Mouse (Mus musculus) kidney, adult 2 months (tissue): Measurements from ENCODE around the gene Rsrc1. TPM values are rescaled to one million over a fixed set of nuclear protein-coding genes. Genes with fewer than 3 reads are reported as not detected.

Source experiments
- DNase-seq: peaks from one replicate; pipeline ENCODE4 v3.0.0; 2021
- H3K27ac ChIP-seq: fragments of 200-500 bp; 2 replicates; pipeline ENCODE4 v1.5.1; 2012; ENCODE audit warnings: low read depth, low read length, control low read depth, inconsistent platforms; ENCODE audit not compliant: insufficient read depth
- H3K27me3 ChIP-seq: fragments of 200-500 bp; replicated peaks from 2 replicates; pipeline ENCODE4 v1.6.1; 2012; ENCODE audit warnings: mild to moderate bottlenecking, moderate library complexity, low read length, inconsistent platforms; ENCODE audit not compliant: control insufficient read depth, insufficient read depth
- H3K36me3 ChIP-seq: fragments of 200-500 bp; 2 replicates; pipeline ENCODE4 v1.6.1; 2012; ENCODE audit warnings: mild to moderate bottlenecking, moderate library complexity, low read length, inconsistent platforms; ENCODE audit not compliant: control insufficient read depth, insufficient read depth
- H3K4me1 ChIP-seq: fragments of 200-500 bp; 2 replicates; pipeline ENCODE4 v1.6.1; 2011; ENCODE audit warnings: low read length; ENCODE audit not compliant: control insufficient read depth, insufficient read depth
- H3K4me3 ChIP-seq: fragments of 200-500 bp; 2 replicates; pipeline ENCODE4 v1.5.1; 2011; ENCODE audit warnings: mild to moderate bottlenecking, low read depth, low read length, control low read depth; ENCODE audit not compliant: insufficient read depth
- CTCF ChIP-seq: fragments of 200-500 bp; conservative IDR thresholded peaks from 2 replicates; pipeline ENCODE4 v1.5.1; 2011; ENCODE audit warnings: low read depth, mild to moderate bottlenecking, control low read depth, low read length, moderate library complexity, mixed read lengths; ENCODE audit not compliant: insufficient read depth, insufficient read length
- POLR2A ChIP-seq: fragments of 200-500 bp; IDR thresholded peaks from one replicate; pipeline ENCODE4 v1.6.1; 2011; ENCODE audit warnings: low read depth, low read length, control low read depth
- WGBS: fragments of 180-500 bp; shearing (Covaris S2); methylation state at CpG from one replicate; pipeline ENCODE4 v1.1.7; 2018; 5-methylcytosine and 5-hydroxymethylcytosine counted together
- polyA plus RNA-seq: library from polyadenylated mRNA; depleted of rRNA; stranded (reverse); fragments of >200 nt; gene quantifications from 2 replicates; pipeline ENCODE4 v1.2.3, GENCODE M21; 2012

Gene Rsrc1
- polyA plus RNA-seq, 1 experiment = 4.4 TPM

- TF ChIP-seq CTCF (no peak), POLR2A (no peak)
- Histone ChIP-seq H3K27me3 (no peaks in the 10 kb centered on the region), H3K27ac (no peak overlapping the region), H3K4me3 (no peak overlapping the region), H3K36me3 (no peaks in the 10 kb centered on the region), H3K4me1 (no peaks in the 10 kb centered on the region)
- 97% methylated on average over 1 of the region's 1 CpGs for WGBS
- DNase-seq = no peak
Observed at GRCm38 (mm10) chr3:67084742-67085141, 103.6 kb downstream of the Rsrc1 start.

GRCm38 (mm10) chr3:67108428-67108827 is 127.2 kb downstream of the Rsrc1 start:
- no peak for TF ChIP-seq POLR2A
- no peak for TF ChIP-seq CTCF
- Histone ChIP-seq H3K4me3 (no peak overlapping the region), H3K27ac (no peak overlapping the region), H3K36me3 (no peaks in the 10 kb centered on the region), H3K27me3 (no peaks in the 10 kb centered on the region), H3K4me1 (no peaks in the 10 kb centered on the region)
- WGBS = 96% methylated on average over 3 of the region's 3 CpGs
- DNase-seq = no peak

- no peaks in the 10 kb centered on the region for H3K4me1 ChIP-seq
- no peak for DNase-seq
- no peaks in the 10 kb centered on the region for H3K36me3 ChIP-seq
- H3K4me3 ChIP-seq = no peak overlapping the region
- TF ChIP-seq CTCF = no peak
- no peak for TF ChIP-seq POLR2A
- no peak overlapping the region for H3K27ac ChIP-seq
- H3K27me3 ChIP-seq = no peaks in the 10 kb centered on the region
- 91% methylated on average over 4 of the region's 4 CpGs for WGBS
Observed at GRCm38 (mm10) chr3:67116317-67116716, 135.1 kb downstream of the Rsrc1 start.

DNA sequence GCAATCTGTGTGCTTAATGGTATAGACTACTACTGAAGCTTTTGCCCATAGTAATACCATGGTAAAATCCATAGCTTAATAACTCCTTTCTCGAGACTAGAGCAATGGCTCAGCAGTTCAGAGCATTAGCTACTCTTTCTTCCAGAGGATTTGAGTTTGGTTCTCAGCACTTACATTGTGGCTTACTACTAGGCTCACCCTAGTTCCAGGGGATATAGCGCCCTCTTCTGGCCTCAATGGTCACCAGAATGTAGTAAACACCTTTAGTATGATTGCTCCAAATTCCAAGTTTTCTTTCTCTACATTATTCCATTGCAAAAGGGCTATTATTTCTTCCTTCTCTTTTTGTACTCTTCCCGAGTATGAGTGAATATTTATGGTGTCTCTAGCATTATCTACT is 151.3 kb downstream of the Rsrc1 start:
- 78% methylated on average over 3 of the region's 3 CpGs for WGBS
- H3K36me3 ChIP-seq = no peaks in the 10 kb centered on the region
- no peak overlapping the region for H3K27ac ChIP-seq
- no peaks in the 10 kb centered on the region for H3K4me1 ChIP-seq
- H3K4me3 ChIP-seq = no peak overlapping the region
- no peaks in the 10 kb centered on the region for H3K27me3 ChIP-seq
- no peak for DNase-seq
- TF ChIP-seq CTCF = no peak
- TF ChIP-seq POLR2A = no peak

- TF ChIP-seq CTCF = no peak
- TF ChIP-seq POLR2A = no peak
- no peak overlapping the region for H3K27ac ChIP-seq
- no peak for DNase-seq
- WGBS = 91% methylated on average over 2 of the region's 2 CpGs
- no peaks in the 10 kb centered on the region for H3K36me3 ChIP-seq
- H3K27me3 ChIP-seq = no peaks in the 10 kb centered on the region
- no peak overlapping the region for H3K4me3 ChIP-seq
- no peaks in the 10 kb centered on the region for H3K4me1 ChIP-seq
Observed at GRCm38 (mm10) chr3:67135749-67136375, 154.7 kb downstream of the Rsrc1 start.

GRCm38 (mm10) chr3:67144952-67145351 is 163.8 kb downstream of the Rsrc1 start:
- H3K27ac ChIP-seq = no peak overlapping the region
- no peaks in the 10 kb centered on the region for H3K27me3 ChIP-seq
- H3K36me3 ChIP-seq = no peaks in the 10 kb centered on the region
- no peaks in the 10 kb centered on the region for H3K4me1 ChIP-seq
- WGBS = 89% methylated on average over 2 of the region's 2 CpGs
- no peak overlapping the region for H3K4me3 ChIP-seq
- no peak for TF ChIP-seq CTCF
- TF ChIP-seq POLR2A = no peak
- no peak for DNase-seq

- Histone ChIP-seq H3K27me3 (no peaks in the 10 kb centered on the region), H3K27ac (no peak overlapping the region), H3K4me3 (no peak overlapping the region), H3K4me1 (no peaks in the 10 kb centered on the region), H3K36me3 (no peaks in the 10 kb centered on the region)
- 95% methylated on average over 1 of the region's 1 CpGs for WGBS
- no peak for DNase-seq
- no peak for TF ChIP-seq CTCF
- no peak for TF ChIP-seq POLR2A
Observed at GRCm38 (mm10) chr3:67146280-67146679, 165.1 kb downstream of the Rsrc1 start.

- no peaks in the 10 kb centered on the region for H3K36me3 ChIP-seq
- H3K27ac ChIP-seq = no peak overlapping the region
- no peaks in the 10 kb centered on the region for H3K4me1 ChIP-seq
- H3K4me3 ChIP-seq = no peak overlapping the region
- 86% methylated on average over 3 of the region's 3 CpGs for WGBS
- H3K27me3 ChIP-seq = no peaks in the 10 kb centered on the region
- no peak for TF ChIP-seq CTCF
- TF ChIP-seq POLR2A = no peak
- no peak for DNase-seq
Observed at GRCm38 (mm10) chr3:67147246-67147645, 166.1 kb downstream of the Rsrc1 start.
